Mouse (Mus musculus): ENCODE data around the gene Olfr986.
"Not testable (repeated sequence)": the region's sequence is repeated elsewhere in the genome, so short reads cannot be mapped to it uniquely, and the experiment has no call there.

Olfr986 gene

GRCm38 (mm10) chr9:40180620-40181019 is at the start of gene Olfr986:
Olfr986 (plus strand) TSS chr9:40180920.
- no peak for DNase-seq (ENCODE audit: low spot score in 2 of 2)

DNA sequence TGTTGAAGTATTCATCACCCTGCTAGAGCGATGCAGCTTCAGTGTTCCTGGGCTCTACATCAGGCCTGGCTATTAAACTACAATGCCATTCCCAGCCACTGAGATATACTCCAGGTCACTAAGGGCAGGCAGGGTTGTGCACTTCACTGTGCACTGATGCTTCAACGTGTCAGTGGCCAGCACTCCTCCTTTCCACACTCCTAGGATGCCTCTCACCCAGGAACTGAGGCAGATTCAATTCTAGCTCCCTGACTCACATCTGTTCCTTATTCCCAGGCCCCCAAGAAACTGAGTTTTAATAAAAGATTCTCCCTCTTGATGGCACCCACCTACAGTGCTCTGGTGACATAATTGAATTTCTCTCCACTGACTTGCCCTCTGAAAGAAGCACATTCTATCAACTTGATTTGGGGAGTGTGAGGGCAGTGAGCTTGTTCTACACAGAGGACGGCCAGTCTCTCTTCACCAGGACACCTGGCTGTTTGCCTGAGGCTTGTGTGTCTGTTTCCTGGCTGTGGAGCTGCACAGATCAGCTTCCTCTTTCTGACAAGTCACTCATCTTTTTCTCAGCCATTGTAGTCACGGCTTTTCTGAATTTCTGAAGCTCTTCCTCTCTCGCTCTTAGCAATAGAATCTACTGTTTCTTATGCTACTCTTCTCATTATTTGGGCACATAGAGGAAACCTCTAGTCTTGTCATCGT is 43.6 kb upstream of the Olfr986 start:
- DNase-seq (ENCODE audit: low spot score in 2 of 2) = no peak

DNA sequence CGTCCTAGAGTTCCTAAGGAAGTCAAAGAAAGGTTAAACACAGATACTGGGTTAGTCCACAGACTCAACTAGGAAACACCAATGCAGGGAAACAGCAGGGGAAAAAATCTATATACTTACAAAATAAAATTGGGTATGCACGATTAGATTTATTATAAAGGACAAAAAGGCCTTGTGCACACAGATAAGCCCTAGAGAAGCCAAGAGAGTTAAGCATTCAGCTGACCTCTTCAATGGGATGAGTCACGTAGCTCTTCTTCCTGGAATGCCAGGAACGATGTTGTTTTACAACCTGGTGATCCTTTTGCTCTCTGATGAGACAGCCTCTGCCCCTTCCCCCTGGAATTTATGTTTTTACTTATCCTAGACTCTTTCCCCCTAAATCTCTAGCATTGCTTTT is 41.2 kb upstream of the Olfr986 start:
- DNase-seq (ENCODE audit: low spot score in 2 of 2) = no peak

- no peak for DNase-seq (ENCODE audit: low spot score in 2 of 2)
These were observed 39.2 kb upstream of the Olfr986 start for GRCm38 (mm10) chr9:40141544-40141943.

DNA sequence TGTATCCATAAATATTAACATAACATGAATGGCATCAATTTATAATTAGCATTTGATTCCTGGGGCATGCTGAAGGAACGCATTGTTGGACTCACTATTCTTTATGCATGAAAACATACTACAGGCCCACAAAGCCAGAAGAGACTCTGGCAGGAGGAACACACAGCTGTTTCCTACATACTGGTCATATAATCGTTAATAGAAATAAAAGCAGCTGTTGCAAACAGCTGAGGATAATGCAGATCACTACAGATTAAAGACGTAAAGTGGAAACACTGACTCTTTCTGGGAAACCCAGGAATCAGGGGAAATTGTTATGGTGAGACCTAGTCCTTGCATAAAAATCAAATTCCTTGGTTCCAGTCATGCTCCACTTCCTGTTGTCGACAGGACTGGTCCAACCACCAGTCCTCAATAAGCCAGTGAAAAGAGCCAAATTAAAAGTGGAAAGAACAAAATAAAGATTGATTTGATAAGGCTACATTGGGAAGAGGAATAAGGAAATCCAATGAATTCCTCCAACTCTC is 25.5 kb upstream of the Olfr986 start:
- no peak for DNase-seq (ENCODE audit: low spot score in 2 of 2)

- DNase-seq (ENCODE audit: low spot score in 2 of 2) = no peak
These were observed 14.3 kb upstream of the Olfr986 start for GRCm38 (mm10) chr9:40166446-40166845.

DNA sequence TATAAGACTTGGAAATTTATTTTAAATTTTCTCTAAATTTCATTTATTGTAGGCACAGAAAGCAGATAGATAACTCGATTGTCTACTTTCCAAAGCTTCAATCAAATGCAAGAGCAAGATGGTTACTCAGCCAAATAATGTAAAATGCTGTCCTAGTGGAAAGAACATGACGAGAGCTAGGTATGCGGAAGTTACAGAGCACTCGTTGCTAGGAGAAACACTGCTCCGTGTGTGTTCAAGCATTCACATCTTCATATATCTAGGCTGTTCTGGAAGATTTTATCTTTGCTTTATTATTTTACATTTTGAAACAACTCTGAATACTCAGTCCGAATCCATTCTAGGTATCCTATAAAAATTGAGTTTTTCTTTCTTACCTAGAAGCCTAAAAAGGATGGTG is 3.7 kb upstream of the Olfr986 start:
- no peak for DNase-seq (ENCODE audit: low spot score in 2 of 2)

- not testable (repeated sequence) for DNase-seq (ENCODE audit: low spot score in 2 of 2)
These were observed 4.4 kb downstream of the Olfr986 start for GRCm38 (mm10) chr9:40185166-40185565.

DNA sequence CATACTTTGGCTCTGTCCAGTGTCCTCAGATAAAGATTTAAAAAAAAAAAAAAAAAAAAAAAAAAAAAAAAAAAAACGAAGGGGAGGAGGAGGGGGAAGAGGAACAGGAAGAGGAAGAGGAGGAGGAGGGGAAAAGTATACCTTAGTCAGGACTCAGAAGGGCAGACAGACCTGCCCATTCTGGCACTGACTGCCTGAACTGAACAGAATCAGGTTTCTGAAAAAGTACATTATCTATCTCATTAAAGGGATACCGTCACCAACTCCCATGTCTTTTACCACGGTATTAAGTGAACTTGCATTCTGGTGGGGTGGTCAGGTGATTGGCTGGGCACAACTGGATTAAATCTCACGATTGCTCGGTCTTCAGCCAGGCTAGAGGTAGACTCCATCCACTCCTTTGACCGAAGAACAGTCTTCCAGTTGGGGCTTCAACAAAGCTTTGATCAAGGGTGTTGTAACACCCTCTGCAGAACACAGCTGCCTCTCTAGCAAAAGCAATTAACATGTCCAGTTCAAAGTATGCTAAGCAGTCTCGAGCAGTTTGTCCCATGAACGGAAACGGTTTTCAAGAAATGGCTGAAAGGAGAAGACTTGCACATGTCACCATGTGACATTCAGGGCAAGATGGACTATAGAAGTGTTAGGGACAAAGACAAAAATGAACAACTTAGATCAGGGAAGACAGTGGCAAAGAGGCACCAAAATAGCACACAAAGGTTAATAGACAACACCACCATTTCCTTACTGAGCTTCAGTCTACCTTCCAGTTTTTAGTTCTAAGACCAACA is 10.6 kb downstream of the Olfr986 start:
- no peak for DNase-seq (ENCODE audit: low spot score in 2 of 2)

GRCm38 (mm10) chr9:40192098-40193038 is 11.6 kb downstream of the Olfr986 start, which contains the start of gene Zfp202:
Zfp202 (plus strand) TSS chr9:40192316.
- peak; percentile 58 to 61 for DNase-seq (ENCODE audit: low spot score in 2 of 2)

DNA sequence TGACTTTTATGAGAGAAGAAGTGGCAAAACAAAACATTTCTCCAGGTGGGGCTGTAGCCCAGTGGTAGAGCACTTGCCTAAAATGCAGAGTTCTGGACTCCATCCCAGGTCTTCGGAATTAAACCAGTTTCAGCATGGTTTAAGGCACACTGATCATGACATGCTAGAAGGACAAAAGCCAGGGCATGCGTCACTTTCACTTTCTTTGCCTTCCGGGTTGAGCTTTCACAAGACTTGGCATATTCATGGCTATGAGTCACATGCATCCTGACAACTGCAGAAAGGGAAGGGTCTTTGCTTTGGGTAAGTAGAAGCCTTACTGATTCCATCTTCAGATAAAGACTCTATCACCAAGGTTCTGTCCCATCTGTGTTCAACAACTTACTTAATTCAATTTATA is 15.3 kb downstream of the Olfr986 start:
- no peak for DNase-seq (ENCODE audit: low spot score in 2 of 2)

- no peak for DNase-seq (ENCODE audit: low spot score in 2 of 2)
These were observed 25.8 kb downstream of the Olfr986 start for GRCm38 (mm10) chr9:40206546-40206950.

GRCm38 (mm10) chr9:40210744-40211143 is 30.0 kb downstream of the Olfr986 start:
- DNase-seq (ENCODE audit: low spot score in 2 of 2) = no peak

DNA sequence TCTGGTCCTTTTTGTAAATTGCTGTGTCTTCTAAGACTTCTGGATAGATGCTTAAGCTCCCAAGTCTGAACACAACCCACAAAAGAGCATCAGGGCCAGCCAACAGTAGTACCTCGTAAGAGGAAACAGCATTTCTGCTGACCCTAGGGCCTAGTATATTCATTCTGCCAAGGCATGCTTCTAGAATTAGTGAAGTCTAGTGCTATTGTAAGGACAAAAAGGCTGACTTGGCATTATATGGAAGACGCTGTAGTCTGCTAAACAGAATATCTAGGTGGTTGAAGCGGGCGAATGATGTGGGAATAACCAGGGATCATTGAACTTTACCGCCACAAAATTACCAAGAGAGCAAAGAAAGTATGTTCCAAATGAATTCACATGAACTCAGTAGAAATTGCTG is 33.3 kb downstream of the Olfr986 start:
- DNase-seq (ENCODE audit: low spot score in 2 of 2) = no peak

GRCm38 (mm10) chr9:40216651-40217050 is 35.9 kb downstream of the Olfr986 start:
- no peak for DNase-seq (ENCODE audit: low spot score in 2 of 2)

DNA sequence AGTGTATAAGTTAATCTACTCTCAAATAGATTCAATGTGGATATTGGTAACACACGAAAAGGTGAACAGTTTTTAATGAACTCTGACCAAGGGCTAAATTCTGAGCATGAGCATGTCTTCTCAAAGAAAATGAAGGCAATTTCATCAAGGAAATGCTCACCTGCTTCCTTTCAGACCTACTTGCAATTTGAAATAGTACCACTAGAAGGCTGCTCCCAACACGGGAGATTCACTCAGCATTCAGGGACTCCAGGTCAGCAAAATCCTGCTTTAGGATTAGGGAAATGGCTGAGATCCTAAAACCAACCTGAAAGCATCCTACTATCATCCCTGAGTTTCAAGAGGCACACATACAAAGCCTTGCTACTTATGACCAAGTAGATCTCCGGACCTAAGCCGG is 43.6 kb downstream of the Olfr986 start:
- no peak for DNase-seq (ENCODE audit: low spot score in 2 of 2)

DNA sequence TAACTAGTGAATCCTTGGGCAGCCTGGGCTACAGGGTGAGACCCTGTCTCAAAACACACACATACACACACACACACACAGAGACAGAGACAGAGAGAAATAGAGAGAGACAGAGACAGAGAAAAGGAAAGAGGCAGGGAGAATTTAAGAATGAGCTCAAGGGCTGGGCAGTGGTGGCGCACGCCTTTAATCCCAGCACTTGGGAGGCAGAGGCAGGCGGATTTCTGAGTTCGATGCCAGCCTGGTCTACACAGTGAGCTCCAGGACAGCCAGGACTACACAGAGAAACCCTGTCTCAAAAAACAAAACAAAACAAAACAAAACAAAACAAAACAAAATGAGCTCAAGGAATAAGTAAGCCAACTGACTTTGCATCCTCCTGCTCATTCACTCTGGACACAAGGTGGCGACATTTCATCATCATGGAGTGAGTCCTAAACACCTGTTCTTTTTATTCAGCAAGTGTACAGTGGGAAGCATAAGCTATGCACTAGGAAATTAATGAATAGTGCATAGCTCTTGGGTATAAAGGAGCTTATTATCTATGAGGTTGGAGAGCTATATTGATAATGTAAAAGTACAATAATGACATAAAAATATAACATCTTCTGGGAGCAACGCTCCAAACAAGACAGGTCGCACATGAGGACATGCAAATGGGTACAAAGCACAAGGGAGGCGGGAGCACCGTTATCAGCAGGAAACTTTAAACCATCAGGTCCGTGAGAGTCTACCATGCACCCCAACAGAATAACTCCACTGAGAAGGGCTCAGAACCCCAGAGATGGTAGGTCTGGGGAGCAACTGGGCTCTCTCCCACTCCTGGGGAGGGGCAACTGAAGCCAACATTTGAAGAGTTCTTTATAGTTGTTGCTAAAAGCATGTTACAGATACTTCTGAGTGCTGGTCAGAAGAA is 47.4 kb downstream of the Olfr986 start:
- DNase-seq (ENCODE audit: low spot score in 2 of 2) = no peak

- no peak for DNase-seq (ENCODE audit: low spot score in 2 of 2)
These were observed 48.1 kb downstream of the Olfr986 start for GRCm38 (mm10) chr9:40228804-40229331.

- DNase-seq (ENCODE audit: low spot score in 2 of 2) = no peak
These were observed 48.8 kb downstream of the Olfr986 start for GRCm38 (mm10) chr9:40229479-40229878.

GRCm38 (mm10) chr9:40231019-40231418 is 50.3 kb downstream of the Olfr986 start:
- no peak for DNase-seq (ENCODE audit: low spot score in 2 of 2)

All from thymus, postnatal 10 days (tissue).